Mouse (Mus musculus): Measurements from ENCODE around the gene Kpnb1. TPM values are rescaled to one million over a fixed set of nuclear protein-coding genes. Genes with fewer than 3 reads are reported as not detected.
A peak's percentile ranks its signal among the peaks of the same experiment; 100 is the strongest.

Kpnb1 gene
- total RNA-seq, 2 experiments from 2014 or later: 72.9 to 87.5 TPM

- no peak for DNase-seq
These were observed 1.7 kb downstream of the Kpnb1 start for GRCm38 (mm10) chr11:97185704-97186614.

- DNase-seq: no peak
These were observed 2.8 kb downstream of the Kpnb1 start for GRCm38 (mm10) chr11:97184875-97185274.

- no peak for DNase-seq
These were observed 5.2 kb downstream of the Kpnb1 start for GRCm38 (mm10) chr11:97182446-97182845.

GRCm38 (mm10) chr11:97181061-97181460 is 6.6 kb downstream of the Kpnb1 start:
- no peak for DNase-seq

- no peak for DNase-seq
These were observed 9.5 kb downstream of the Kpnb1 start for GRCm38 (mm10) chr11:97178198-97178597.

GRCm38 (mm10) chr11:97176851-97177250 is 10.8 kb downstream of the Kpnb1 start:
- DNase-seq: peak; percentile 19

GRCm38 (mm10) chr11:97175499-97175898 is 12.2 kb downstream of the Kpnb1 start:
- no peak for DNase-seq

GRCm38 (mm10) chr11:97160341-97160740 is 27.3 kb downstream of the Kpnb1 start:
- DNase-seq: no peak

GRCm38 (mm10) chr11:97156999-97157398 is 30.7 kb downstream of the Kpnb1 start:
- DNase-seq: no peak

- peak; percentile 27 for DNase-seq
These were observed 34.9 kb downstream of the Kpnb1 start for GRCm38 (mm10) chr11:97152662-97153287.

GRCm38 (mm10) chr11:97152023-97152426 is 35.7 kb downstream of the Kpnb1 start:
- peak; percentile 56 for DNase-seq

- DNase-seq: peak; percentile 65
These were observed 36.3 kb downstream of the Kpnb1 start, which contains the start of gene Tbkbp1 for GRCm38 (mm10) chr11:97151343-97151801. Gene Tbkbp1 (minus strand): TSS chr11:97151495.

- peak; percentile 55 for DNase-seq
These were observed 37.0 kb downstream of the Kpnb1 start for GRCm38 (mm10) chr11:97150411-97151330.

GRCm38 (mm10) chr11:97149995-97150410 is 37.7 kb downstream of the Kpnb1 start:
- DNase-seq: peak; percentile 74

GRCm38 (mm10) chr11:97149026-97149425 is 38.7 kb downstream of the Kpnb1 start:
- DNase-seq: no peak

- DNase-seq: peak; percentile 5
These were observed 39.1 kb downstream of the Kpnb1 start for GRCm38 (mm10) chr11:97148591-97148990.

GRCm38 (mm10) chr11:97147333-97147732 is 40.3 kb downstream of the Kpnb1 start:
- DNase-seq: peak; percentile 4

GRCm38 (mm10) chr11:97146724-97147123 is 41.0 kb downstream of the Kpnb1 start:
- peak; percentile 84 for DNase-seq

- peak; percentile 4 for DNase-seq
These were observed 41.7 kb downstream of the Kpnb1 start for GRCm38 (mm10) chr11:97145951-97146350.

GRCm38 (mm10) chr11:97145320-97145719 is 42.4 kb downstream of the Kpnb1 start:
- DNase-seq: peak; percentile 3

- DNase-seq: no peak
These were observed 44.3 kb downstream of the Kpnb1 start for GRCm38 (mm10) chr11:97143196-97143900.
